Mouse (Mus musculus) heart, postnatal 0 days (tissue): ENCODE measurements around the gene Dact3.

Source experiments
- CTCF ChIP-seq: IDR thresholded peaks from 2 replicates; pipeline ENCODE4 v1.5.1; 2016; ENCODE audit warnings: antibody characterized with exemption, control low read depth, low read depth
- EP300 ChIP-seq: IDR thresholded peaks from 2 replicates; pipeline ENCODE4 v1.6.1; 2016; ENCODE audit warnings: antibody characterized with exemption, low read depth

DNA sequence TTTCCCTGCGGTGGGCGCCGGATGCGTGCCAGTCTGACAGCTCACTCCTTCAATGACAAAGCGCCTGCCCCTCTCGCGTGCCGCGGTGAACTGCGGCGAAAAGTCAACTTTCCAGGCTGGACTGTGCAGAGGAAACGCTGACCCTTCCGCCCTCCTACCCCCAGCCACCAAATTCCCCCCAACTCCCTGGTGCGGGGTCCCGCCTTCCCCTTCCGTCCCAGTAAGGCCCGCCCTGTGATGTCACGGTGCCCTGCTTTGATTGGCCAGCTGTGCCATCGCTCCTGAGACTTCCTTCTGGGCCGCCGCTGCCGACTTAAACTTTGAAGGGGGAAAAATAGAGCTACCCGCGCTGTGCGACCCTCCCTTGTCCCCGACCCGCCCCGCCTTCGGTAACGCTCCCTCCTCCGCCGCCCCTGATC lies 32.5 kb upstream of the Dact3 start, which contains the start of gene Prkd2:
- TF ChIP-seq CTCF = no peak
- TF ChIP-seq EP300 = no peak
